Mouse (Mus musculus) B cell, adult 62 days (primary cell): Measurements from ENCODE around the gene Tomt. TPM values are rescaled to one million over a fixed set of nuclear protein-coding genes. Genes with fewer than 3 reads are reported as not detected.

Experiments used
- total RNA-seq: library from RNA; stranded (reverse); gene quantifications from 4 replicates; pipeline ENCODE4 v1.2.4, GENCODE M21; 2023

Gene Tomt
- 0.25 to 0.54 TPM (median 0.52 TPM) in 3 of 4 replicates, not detected in the other for total RNA-seq

DNA sequence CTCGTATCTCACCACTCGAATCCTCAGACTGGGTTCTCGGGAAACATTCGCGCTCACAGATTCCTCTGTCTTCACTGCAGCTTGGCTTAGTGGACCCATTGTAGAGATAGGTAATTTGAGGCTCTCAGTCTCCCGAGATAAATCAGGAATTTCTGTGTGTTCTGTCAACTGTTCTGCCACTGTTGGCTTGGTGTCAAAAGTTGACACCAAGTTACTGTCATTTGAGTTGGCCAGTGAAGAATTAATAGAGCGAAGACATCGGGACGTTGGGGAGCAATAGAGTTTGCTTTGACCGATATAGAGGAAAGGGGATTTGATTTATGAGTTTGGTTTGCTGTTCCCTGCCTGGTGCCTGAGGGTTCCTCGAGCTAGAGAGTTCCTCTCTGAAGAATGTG lies at the start of gene Tomt:
Tomt (minus strand) TSS at position 73 of the 395 bp plus-strand sequence.

GRCm38 (mm10) chr7:101933751-101934240 lies 27.6 kb upstream of the Tomt start, which contains the start of the genes Lrrc51 and Numa1:
Lrrc51 (minus strand) TSS chr7:101933895.
Numa1 (plus strand) TSS chr7:101934111.

GRCm38 (mm10) chr7:101905561-101906286 lies 435 bp downstream of the Tomt start, which contains the start of gene Lamtor1:
Lamtor1 (plus strand) TSS chr7:101905904.

DNA sequence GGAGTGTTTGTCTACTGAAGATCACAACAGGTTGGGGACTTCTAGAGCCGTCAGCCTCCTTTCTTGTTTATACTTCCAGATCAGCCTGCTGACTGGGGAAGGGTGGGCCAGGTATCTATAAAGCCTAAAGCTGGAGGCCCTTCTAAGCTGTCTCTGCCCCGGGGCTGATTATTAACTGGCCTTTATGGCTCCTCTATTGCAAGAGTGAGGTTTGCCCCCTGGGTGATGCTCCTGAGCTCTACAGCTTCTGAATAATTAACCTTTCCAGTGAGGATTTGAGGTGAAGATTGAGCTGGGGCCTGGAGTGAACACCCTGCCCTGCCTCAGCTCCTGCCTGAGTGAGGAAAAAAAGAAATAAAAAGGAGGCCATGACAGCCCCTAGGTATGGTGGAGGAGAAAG lies 35.5 kb downstream of the Tomt start, which contains the start of gene Folr1:
Folr1 (minus strand) TSS at position 160 of the 400 bp plus-strand sequence.

GRCm38 (mm10) chr7:101863415-101863814 lies 42.7 kb downstream of the Tomt start, which contains the start of gene Anapc15:
Anapc15 (plus strand) TSS chr7:101863715.

GRCm38 (mm10) chr7:101857094-101857493 lies 49.1 kb downstream of the Tomt start, which contains the start of gene Folr2:
Folr2 (minus strand) TSS chr7:101857194.

Other genes starting within 250 kb of the Tomt start
- 14.1 to 20.2 TPM (median 16.1 TPM) in 4 replicates for gene Clpb, start 242.7 kb downstream of the Tomt start, total RNA-seq
- gene Phox2a, start 88.0 kb downstream of the Tomt start, total RNA-seq = not detected in 4 replicates
- 42.4 to 55.9 TPM (median 50.3 TPM) in 4 replicates for gene Inppl1, start 68.1 kb downstream of the Tomt start, total RNA-seq
- gene Folr2, start 49.2 kb downstream of the Tomt start, total RNA-seq = 1.0 to 2.5 TPM (median 1.3 TPM) in 3 of 4 replicates, not detected in the other
- 100 to 130 TPM (median 106 TPM) in 4 replicates for gene Anapc15, start 42.6 kb downstream of the Tomt start, total RNA-seq
- not detected in 4 replicates for gene Folr1, start 35.6 kb downstream of the Tomt start, total RNA-seq
- gene Lamtor1, start 455 bp downstream of the Tomt start, total RNA-seq = 74.8 to 82.1 TPM (median 78.5 TPM) in 4 replicates
- 1.1 to 1.7 TPM (median 1.2 TPM) in 3 of 4 replicates, not detected in the other for gene Lrrc51, start 27.5 kb upstream of the Tomt start, total RNA-seq
- 250 to 265 TPM (median 256 TPM) in 4 replicates for gene Numa1, start 27.8 kb upstream of the Tomt start, total RNA-seq
- gene Il18bp, start 112.3 kb upstream of the Tomt start, total RNA-seq = 9.7 to 11.7 TPM (median 10.0 TPM) in 4 replicates
- 32.5 to 44.3 TPM (median 36.8 TPM) in 4 replicates for gene Rnf121, start 159.1 kb upstream of the Tomt start, total RNA-seq
- 39.4 to 46.9 TPM (median 44.4 TPM) in 4 replicates for gene Xndc1, start 159.2 kb upstream of the Tomt start, total RNA-seq
- 4.9 to 6.8 TPM (median 5.7 TPM) in 4 replicates for gene Xntrpc, start 159.4 kb upstream of the Tomt start, total RNA-seq
- 2.2 to 3.1 TPM (median 2.6 TPM) in 4 replicates for gene Trpc2, start 176.8 kb upstream of the Tomt start, total RNA-seq
- not detected in 4 replicates for gene Art1, start 195.4 kb upstream of the Tomt start, total RNA-seq
- 4.7 to 6.9 TPM (median 5.2 TPM) in 4 replicates for gene Art5, start 203.1 kb upstream of the Tomt start, total RNA-seq
- 0.21 TPM in 1 of 4 replicates, not detected in the others for gene Chrna10, start 210.5 kb upstream of the Tomt start, total RNA-seq